Mouse (Mus musculus) embryo, embryonic 9.5 days (tissue): ENCODE measurements around the gene Rpain.
A peak's percentile ranks its signal among the peaks of the same experiment; 100 is the strongest.

Experiments used
- DNase-seq: peaks from one replicate; pipeline ENCODE4 v3.0.0-alpha.2; 2017; ENCODE audit errors: extremely low spot score

Gene Rpain

GRCm38 (mm10) chr11:71001167-71001566, 31.2 kb downstream of the Rpain start:
- no peak for DNase-seq

GRCm38 (mm10) chr11:71003611-71004315, 33.8 kb downstream of the Rpain start:
- DNase-seq: no peak

DNA sequence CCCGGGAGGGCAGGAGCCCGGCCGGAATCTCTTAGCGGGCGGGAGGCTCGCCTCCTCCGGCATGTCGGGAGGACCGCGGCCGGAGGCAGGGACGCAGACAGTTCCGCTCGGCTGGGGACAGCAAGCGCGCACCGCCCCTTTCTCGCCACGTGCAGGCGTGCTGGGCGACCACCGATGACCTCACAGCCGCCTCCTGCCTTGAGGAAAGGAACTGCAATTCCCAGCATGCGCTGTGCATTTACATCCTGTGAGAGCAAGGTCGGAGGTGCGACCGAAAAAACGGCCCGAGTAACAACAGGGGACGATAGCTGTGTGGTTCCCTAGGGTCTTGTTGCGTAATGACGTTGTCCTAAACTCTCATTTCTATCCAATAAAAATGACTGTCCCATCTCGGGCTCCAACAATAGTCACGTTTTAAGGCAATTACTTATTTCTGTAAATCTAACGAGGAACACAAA, 34.3 kb downstream of the Rpain start, which contains the start of gene Dhx33:
Gene Dhx33, minus strand, starts transcription at position 122 of the 458 bp plus-strand sequence.
- peak; percentile 99 for DNase-seq

- no peak for DNase-seq
These were observed 35.0 kb downstream of the Rpain start for GRCm38 (mm10) chr11:71005046-71005445.

GRCm38 (mm10) chr11:71007026-71007425, 37.0 kb downstream of the Rpain start:
- DNase-seq: no peak

- no peak for DNase-seq
These were observed 37.8 kb downstream of the Rpain start for GRCm38 (mm10) chr11:71007831-71008230.

DNA sequence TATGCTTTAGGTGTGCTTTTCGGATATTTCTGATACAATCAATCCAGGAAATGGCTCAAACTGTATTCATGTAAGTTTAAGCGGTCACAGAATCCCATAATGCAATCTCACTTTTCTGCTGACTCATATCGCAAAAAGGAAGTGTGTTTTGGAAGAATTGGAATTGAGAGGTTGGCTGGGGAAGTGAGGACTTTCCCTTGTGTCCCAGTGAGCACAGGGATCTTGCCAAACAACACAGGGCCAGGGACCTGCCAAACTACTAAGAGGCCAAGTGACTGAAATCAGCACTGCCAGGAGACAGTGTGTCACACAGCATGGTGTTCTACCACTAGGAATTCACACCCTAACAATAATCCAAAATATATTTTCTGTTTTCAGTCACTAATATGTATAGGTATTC, 38.3 kb downstream of the Rpain start:
- DNase-seq: no peak

DNA sequence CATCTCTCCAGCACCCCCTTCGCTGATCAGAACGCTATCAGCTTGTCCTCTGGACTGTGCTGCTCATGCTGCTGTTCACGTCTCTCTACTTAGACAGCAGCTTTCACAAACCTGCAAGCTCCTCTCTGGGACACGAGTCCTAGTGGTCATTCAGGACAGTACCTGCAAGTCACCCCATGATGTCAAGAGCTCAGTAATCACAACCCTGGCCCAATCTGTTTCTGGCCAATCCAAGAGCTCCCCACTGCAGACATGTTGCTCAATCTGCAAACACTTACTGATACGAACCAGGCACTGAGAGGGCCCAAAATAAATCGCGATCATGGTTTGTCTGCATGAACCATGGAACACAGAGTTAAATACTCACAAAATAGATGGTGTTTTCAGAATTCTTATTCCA, 42.7 kb downstream of the Rpain start:
- no peak for DNase-seq

DNA sequence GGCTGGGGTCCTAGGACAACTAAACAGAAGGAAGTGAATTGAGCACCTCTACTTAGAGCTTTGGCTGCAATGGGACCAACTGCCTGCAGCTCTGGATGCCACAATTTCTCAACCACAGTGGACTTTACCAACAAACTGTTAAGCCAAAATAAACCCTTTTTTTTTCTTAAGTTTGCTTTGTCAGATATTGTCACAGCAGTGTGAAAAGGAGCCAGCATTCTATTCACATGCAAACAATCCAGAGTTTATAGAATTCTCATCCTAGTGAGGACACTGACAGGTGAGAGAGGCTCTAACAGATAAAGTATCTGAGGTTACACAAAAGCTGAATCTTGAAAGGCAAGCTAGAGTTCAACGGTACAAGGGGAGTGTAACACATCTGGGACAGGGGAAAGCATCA, 47.0 kb downstream of the Rpain start:
- DNase-seq: no peak

DNA sequence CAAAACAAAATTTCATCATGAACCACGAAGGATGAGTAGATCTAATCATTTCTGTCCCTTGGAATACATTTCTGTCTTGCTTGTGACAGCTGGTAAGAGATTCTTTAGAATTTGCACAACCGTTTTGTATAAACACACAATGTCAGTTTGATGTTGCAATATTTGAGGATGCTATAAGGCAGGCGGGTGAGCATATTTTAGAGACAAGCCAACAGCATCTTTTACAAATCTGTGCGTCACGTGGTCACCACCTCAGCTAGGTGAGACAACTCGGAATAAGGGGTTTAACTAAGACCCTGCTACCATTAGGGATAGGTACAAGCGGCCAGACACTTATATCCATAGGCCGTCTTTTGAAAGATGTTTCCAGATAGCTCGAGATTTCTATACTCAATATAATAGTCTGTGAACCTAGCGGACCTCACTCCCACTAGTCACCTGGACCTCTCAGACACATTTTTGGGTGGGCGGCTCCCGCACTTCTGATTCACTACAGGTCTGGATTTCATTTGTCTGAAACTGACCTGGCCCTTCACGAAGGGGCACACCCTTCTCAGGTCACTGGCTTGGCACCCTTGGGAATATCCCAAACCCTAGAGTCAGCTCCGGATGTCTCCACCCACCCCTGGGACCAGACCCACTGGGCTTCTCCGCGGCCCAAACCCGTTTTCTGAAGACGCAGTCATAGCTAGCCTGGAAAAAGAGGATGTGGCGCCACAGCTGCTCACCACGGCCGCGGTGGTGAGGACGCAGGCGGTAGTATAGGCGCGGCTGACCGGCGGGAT, 48.6 kb downstream of the Rpain start:
- no peak for DNase-seq

DNA sequence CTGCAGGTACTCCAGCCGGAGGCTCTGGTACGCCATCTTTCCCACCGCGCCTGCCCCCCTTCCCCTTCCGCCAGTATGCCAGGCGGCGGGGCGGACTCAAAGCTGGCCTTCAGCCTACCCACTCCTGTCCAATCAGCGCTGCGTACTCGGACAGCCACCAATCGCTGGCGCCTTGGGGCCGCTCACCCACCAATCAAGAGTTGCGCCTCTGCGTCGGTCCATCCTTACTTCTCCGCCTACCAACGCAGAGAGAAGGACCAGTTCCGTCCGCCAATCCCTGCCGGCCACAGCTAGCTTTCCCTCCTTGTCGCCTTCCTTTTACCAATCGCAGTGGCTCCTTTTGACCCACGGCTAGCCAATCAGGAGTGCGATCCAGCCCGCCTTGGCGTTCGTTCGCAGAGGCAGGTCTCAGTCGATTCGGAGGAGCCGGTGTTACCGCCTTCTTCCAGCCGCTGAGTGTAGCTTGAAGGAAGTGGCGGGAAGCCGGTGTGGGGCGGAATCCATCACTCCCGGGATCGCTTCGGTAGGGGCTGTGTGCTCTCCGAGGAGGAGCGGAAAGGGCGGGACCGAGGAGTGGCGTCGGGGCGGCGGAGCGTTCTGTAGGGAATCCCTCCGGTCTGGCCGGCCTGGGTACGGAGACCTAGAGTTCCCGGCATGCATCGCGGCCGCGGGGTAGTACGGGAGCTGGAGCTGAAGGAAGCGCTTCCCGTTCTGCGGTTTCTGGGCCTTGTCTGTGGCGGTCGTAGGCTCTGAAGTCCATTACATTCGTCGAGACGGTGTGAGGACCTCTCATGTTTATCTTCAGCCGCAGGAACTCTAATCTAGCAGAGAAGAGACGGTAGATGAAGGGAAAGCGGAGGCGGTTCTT, 49.4 kb downstream of the Rpain start, which contains the start of the genes Mis12 and Derl2:
Gene Mis12, plus strand, starts transcription at position 411 of the 868 bp plus-strand sequence.
Gene Derl2, minus strand, starts transcription at position 641 of the 868 bp plus-strand sequence.
- peak; percentile 95 for DNase-seq
